Mouse (Mus musculus): Measurements from ENCODE around the gene Kctd6.
A peak's percentile ranks its signal among the peaks of the same experiment; 100 is the strongest.

Gene Kctd6

DNA sequence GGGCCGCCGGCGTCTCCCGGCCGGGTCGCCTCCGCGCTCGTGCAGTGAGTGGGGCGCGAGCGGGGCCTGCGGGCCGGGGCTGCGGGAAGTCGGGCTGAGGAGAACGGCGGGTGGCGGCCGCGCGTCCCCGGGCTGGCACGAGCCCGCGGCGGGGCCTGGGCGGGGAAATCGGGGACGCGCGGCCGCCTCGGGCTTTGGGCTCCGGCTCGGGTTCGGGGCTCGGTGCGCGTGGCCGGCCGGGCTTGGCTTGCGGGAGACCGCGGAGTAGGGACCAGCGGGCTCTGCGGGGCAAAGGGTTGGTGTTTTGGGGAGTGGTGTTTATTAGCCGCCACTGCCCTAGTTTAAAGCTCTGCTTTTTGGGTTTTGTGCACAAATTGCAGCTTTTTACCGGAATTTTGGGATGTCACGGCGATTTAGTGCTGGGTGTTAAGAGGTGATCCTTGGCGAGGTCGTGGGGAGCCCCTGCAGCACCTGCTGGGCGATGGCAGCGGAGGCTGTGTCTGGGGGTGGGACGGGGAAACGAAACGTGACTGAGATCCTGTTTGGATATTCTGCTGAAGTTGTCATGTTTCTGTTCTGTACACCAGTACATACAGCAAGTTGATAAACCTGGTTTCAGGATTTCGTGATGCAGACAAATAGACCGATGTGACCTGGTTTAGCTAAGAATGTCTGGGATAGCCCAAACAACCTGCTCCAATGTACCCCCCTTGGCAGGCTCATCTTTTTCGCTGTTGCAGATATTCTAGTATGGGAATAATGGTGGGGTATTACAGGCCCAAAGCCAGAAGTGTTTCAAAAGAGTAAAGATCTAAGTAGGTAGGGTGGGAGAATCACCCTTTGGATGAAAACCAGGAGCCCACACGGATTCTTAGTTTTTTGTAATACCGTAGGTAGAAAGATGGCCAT lies 613 bp downstream of the Kctd6 start:
- peak; percentile 35 for DNase-seq (ENCODE audit: low read depth, low spot score)

DNA sequence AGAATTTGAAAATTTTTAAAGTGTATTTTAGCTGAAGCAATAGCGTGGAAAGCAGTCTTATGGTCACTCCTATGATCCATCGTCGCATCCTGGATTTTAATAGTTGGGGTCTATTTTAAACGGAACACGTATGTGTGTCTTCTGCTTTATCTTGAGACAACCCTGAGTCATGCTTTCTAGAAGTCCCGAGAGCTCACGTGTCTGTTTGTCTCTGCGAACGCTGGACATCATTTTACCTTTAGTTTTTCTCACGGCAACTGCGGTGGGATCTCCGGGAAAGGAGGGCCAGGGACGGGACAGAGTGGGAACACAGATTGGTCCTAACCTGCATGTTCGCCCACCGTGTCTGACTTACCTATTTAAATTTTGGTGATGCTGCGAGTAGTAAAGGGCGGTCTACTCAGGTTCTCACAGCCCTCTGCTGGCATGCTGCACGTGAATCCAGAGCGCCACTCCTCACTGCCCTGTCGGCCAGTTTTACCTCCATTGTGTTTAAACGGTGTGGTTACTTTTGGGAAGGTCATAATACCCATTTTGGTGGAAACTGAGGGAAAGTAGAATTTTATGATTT lies 1.4 kb downstream of the Kctd6 start:
- no peak for DNase-seq (ENCODE audit: low read depth, low spot score)

GRCm38 (mm10) chr14:8216100-8216499 lies 2.2 kb downstream of the Kctd6 start:
- no peak for DNase-seq (ENCODE audit: low read depth, low spot score)

GRCm38 (mm10) chr14:8218238-8218637 lies 4.3 kb downstream of the Kctd6 start:
- no peak for DNase-seq (ENCODE audit: low read depth, low spot score)

- no peak for DNase-seq (ENCODE audit: low read depth, low spot score)
Observed at GRCm38 (mm10) chr14:8218730-8219380, 4.9 kb downstream of the Kctd6 start.

- DNase-seq (ENCODE audit: low read depth, low spot score) = no peak
Observed at GRCm38 (mm10) chr14:8219876-8220275, 5.9 kb downstream of the Kctd6 start.

DNA sequence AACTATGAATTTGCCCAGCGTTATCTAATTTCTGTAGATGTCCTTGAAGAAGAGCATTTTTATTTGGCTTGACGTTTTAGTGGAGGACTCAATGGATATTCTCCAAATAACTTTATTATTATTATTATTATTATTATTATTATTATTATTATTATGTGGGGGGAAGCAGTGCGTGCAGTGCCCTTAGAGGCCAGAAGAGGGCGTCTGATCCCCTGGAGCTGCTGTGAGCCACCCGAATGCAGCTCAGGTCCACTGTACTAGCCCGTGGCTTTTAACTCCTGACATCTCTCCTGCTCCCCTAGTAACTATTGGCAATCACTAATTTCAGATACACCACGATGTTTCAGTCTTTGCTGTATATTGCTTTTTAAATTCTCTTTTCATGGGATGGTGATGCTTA lies 6.4 kb downstream of the Kctd6 start:
- DNase-seq (ENCODE audit: low read depth, low spot score) = no peak

DNA sequence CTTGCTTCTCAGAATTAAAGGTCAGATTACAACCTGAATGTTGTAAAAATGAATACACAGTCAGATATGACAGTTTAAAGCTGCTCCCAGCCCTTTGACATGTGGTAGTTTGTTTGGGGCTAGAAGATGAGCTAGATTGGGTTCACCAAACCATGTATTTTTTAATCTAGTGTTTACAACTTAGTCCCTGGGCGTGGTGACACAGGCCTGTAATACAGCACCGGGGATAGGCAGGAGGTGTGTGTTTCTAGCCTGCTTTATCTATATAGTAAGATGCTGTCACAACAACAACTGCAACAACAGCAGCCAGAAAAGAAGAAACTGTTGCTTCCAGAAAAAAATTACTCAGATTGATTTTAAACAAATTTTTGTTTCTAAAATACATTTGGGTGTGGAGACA lies 7.0 kb downstream of the Kctd6 start:
- DNase-seq (ENCODE audit: low read depth, low spot score) = no peak

DNA sequence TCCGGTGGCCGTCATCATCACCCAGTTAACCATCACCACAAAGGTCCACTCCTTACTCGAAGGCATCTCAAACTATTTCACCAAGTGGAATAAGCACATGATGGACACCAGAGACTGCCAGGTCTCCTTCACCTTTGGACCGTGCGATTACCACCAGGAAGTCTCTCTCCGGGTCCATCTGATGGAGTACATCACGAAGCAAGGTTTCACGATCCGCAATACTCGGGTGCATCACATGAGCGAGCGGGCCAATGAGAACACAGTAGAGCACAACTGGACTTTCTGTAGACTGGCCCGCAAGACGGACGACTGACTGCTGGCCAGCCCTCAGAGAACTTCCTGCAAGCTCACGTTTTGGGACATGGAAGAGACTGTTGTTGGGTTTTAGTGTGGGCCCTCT lies 8.6 kb downstream of the Kctd6 start:
- no peak for DNase-seq (ENCODE audit: low read depth, low spot score)

DNA sequence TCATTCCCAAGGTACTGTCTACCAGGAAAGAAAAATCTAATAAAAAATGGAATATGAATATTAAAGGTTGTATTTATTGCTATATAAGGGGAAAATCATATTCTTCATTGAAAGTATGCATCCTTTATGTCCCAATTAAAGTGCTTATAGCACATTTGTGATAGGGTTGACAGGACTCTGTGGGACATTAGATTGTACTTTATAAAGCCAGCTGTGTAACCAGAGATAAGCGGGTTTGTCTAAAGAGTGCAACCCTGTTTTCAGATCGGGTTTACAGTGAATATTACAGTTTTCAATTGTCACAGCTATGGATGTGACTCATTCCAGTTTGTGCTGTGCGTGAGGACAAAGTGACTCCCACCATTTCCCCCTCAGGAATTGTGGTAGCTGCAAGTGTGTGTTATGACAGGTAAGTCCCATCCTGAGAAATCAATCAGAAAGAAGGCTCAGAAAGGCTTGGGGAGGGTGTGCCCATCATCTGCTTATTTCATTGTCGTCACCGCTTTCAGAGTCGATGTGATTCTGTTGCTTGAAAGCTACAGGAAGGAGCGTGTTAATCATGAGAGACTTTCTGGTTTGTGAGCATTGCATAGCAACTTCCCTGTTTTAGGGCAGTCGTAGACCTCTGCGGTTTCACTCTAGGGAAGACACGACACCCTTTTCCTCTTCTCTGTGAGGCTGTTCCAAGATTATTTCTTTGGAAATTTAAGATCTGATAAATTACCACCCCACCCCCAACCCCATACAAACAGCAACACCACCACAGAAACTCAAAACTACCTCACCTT lies 9.8 kb downstream of the Kctd6 start:
- DNase-seq (ENCODE audit: low read depth, low spot score) = no peak

DNA sequence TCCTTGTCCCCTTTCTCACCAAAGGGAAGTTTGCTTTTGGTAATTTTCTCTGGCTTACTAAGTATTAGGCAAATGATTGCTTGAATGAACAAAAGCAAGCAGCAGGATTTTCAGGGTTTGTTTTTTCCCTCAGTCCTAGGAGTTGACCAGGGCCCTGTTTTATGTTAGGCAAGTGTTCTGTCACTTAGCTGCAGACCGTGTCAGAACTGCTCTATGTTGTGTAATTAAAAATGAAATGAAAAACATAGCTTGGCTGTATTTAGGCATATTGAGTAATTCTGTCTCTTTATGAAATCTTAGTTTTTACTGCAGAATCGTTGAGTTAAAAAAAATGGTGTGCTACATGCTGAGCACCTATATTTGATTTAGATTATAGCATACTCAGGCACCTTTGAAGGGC lies 10.9 kb downstream of the Kctd6 start:
- no peak for DNase-seq (ENCODE audit: low read depth, low spot score)

- no peak for DNase-seq (ENCODE audit: low read depth, low spot score)
Observed at GRCm38 (mm10) chr14:8229367-8230019, 15.6 kb downstream of the Kctd6 start.

GRCm38 (mm10) chr14:8232155-8232910 lies 18.4 kb downstream of the Kctd6 start:
- no peak for DNase-seq (ENCODE audit: low read depth, low spot score)

GRCm38 (mm10) chr14:8233252-8233651 lies 19.3 kb downstream of the Kctd6 start:
- no peak for DNase-seq (ENCODE audit: low read depth, low spot score)

DNA sequence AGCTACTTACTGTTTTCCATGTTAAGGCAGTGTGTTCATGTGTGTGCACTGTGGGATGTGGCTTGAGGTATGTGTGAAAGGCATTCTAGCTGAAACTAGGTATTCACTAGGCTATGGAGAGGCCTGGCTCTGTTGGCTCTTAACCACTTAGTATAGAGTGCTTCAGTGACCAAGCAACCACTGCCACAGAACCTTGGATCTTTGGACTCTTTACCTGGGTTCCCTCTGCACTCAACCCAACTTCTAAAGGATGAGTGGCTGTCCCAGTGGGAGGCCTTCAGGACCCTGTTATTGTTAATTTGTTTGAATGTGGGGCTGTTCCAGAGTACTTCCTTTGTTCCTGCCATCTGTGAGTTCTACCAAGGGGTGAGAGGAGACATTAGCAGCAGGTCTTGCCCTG lies 27.9 kb downstream of the Kctd6 start:
- DNase-seq (ENCODE audit: low read depth, low spot score) = no peak

DNA sequence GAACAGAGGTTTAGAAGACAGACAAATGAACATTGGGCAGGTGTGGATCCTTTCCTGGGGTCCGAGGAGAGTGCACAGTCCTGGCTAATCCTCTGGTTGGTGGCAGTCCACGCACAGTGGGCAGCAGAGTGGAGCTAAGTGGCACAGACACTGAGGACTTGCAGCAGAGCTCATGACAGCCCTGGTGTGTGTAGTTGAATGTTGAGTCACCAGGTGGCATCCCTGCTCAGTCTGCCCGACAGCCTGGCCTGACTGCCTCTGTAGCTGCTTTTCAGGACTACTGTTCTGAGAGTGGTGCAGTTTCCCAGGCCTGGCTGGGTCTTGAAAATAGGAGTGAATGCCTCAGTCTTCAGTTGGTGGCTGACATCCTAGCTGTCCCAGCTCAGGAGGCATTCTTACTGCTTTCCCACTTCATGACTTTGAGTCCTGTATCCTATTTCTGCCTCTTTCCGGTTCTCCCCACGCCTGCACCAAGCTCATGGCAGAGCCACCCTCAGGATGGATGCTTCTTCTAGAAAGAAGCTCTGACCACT lies 28.5 kb downstream of the Kctd6 start:
- DNase-seq (ENCODE audit: low read depth, low spot score) = no peak

- no peak for DNase-seq (ENCODE audit: low read depth, low spot score)
Observed at GRCm38 (mm10) chr14:8243136-8243888, 29.4 kb downstream of the Kctd6 start.

DNA sequence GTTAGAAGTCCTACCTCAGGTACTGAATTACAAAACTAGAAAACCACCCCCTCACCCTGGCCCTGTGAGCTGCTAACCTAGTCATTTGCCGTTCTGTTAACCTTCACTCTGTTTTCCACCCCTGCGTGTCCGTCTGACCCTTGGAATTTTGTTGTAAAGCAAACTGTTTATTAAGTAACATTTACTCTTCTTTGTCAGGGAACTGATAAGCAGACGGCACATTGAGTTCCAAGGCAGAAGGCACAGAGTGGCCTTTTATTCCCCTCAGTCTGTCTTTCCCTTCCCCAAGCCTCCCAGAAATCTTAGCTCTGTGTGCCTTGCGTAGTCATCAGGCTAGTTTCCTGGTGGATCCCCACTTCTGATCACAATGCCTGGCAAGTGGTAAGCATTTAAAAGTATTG lies 30.3 kb downstream of the Kctd6 start:
- no peak for DNase-seq (ENCODE audit: low read depth, low spot score)

DNA sequence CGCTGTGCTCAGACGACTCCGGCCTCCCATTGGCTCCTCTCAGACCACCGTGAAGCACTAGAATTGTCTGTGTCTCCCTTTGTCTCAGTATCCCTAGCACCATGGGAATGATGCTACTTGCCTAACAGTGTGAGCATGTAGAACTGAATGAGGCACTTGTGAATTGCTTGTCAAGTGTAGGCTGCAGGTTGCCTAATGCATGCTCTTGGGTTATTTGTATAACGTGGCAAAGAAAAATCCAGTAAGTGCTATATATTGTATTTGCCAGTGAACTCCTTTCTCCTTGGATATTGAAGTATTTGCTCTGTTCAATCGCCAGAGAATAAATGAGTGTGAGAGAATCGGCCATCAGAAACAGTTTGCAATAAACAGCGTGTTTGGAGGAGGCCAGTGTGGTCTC lies 32.9 kb downstream of the Kctd6 start:
- DNase-seq (ENCODE audit: low read depth, low spot score) = no peak

DNA sequence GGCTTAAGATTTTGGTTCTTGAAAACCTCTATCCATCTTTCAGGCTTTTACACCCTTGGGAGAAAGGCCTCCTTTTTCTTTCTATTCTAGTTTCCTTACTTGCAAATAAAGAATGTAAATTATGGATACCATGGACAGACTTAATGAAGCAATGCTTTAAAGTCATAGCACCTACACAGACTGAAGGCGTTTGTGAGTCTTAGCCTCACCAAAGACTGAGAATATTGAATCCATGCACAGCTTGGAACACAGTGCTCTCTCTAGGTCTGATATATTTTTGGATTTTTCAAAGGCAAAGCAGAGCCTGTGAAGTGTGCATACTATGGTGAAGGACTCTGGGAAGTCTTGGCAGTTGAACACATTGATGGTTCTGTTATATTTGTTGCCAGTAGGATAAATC lies 35.3 kb downstream of the Kctd6 start:
- DNase-seq (ENCODE audit: low read depth, low spot score) = no peak

Measured in c-Kit-negative CD71-positive TER-119-positive erythroid progenitor cells, embryonic 14.5 days (primary cell).